Mouse (Mus musculus) c-Kit-positive CD71-positive TER-119-negative erythroid progenitor cells, embryonic 14.5 days (primary cell): ENCODE data around the gene Il1r1.
A peak's percentile ranks its signal among the peaks of the same experiment; 100 is the strongest.
"Not testable (repeated sequence)": the region's sequence is repeated elsewhere in the genome, so short reads cannot be mapped to it uniquely, and the experiment has no call there.

Experiments used
- DNase-seq: peaks from one replicate; pipeline ENCODE4 v3.0.0-alpha.2; 2013; ENCODE audit warnings: low read depth

The Il1r1 gene

DNA sequence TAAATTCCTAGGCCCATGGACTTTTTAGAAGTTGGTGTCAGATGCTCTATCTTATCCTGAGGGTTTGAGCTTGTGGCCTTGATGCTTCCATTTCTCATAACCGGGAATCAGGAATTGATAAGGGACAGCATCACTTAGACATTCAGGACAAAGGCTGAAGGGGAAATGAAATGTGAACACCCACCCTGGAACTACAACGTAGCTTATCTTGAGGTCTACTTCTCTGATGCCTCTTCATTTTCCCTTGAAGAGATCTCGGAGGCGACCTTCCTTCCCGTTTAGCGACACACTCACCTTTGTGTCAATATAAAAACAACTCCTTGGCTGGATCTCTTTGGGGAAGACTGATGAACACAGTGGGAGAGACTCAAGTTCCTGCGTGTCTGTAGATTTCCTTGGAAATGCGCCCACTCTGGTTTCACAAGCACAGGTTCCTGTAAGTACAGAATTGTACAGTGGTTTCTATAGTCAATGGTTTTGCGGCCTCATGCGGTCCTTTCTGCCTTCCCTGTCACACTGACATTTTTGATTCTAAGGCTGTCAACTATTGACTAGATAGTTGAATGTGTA is 46.7 kb downstream of the Il1r1 start:
- no peak for DNase-seq

DNA sequence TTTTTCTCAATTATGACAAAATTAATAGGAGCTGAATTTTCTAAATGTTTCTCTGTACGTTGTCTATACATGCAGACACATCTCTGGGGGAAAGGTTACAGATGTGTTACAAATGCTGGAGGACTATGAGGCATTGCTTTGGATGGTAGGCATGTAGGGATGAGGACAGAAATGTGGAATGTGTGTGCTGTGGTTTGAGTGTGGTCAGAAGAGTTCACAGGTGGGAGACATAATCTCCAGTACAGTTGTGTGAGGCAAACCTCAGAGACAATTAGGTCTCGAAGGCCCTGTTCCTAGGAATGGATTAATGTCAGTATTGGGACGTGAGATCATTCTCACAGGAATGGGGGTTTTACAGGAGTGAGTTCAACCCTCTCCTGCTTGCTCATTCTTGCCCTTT is 47.3 kb downstream of the Il1r1 start:
- DNase-seq, result no peak

DNA sequence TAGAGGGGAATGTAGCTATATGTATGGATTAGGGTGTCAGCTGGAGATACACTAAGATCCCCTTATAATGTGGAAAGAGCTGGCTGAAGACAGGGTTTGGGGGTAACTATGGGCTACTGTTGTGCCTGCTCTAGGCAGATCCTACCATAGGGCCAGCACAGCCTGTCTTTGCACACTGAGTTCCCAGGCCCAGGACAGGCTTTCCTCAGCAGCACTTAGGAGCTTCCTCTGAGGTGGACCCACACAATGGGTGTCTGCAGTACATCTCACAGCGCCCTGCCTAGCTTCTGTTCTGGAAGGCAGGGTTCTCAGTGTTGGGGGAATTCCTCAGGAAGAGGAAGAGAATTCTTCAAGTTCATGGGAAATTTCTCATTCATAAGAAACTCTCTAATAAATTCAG is 48.6 kb downstream of the Il1r1 start:
- DNase-seq, result no peak

DNA sequence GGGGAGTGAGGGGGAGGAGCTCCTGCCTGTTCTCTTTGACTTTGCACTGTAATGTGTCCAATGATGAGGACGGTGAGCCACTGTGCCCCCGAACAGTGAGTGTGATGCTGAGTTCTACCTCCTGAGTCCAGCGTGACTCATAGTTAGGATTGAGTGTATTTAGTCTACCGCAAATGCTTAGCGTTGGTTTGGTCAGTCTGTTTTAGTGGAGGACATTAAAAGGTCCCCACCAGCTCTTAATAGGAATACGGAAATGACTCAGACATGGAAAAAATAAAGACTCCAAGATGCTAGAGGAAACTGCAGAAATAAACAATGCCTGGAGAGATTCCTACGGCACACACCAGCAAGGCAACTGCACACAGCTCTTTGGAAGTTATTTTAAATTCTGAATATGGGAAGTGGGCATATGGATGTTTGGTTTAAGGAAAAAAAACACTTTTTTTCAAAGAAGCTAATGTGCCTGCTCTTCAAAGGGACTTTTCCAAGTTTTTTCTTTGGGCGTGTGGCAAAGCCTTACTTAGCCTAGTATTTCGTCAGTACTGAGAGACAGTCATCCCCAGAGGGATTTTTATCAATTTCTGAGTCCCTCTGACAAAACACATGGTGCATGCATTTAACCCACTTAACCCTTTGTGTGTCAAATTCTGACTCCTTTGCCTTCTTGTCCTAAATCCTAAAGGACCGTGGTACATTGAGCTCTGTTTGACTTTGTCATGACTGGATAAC is 50.6 kb downstream of the Il1r1 start:
- DNase-seq, result no peak

DNA sequence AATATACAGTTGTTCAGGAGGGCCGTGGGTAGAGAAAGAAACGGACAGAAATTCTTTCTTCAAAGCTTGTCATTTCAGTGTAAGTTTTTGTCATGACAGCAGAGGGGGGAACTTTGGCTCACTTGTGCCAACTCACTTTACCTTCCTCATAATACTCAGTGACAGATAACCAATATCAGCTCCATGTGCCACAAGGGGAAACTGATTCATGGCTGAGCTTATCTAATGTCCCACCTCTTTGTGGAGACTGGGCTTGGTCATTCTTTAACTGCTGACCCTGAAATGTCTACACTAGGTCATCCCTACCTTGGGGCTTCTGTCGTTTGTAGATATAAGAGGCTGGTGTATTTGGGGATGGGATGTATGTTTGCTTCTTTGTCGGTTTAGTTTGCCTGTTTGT is 53.1 kb downstream of the Il1r1 start:
- DNase-seq, result no peak

DNA sequence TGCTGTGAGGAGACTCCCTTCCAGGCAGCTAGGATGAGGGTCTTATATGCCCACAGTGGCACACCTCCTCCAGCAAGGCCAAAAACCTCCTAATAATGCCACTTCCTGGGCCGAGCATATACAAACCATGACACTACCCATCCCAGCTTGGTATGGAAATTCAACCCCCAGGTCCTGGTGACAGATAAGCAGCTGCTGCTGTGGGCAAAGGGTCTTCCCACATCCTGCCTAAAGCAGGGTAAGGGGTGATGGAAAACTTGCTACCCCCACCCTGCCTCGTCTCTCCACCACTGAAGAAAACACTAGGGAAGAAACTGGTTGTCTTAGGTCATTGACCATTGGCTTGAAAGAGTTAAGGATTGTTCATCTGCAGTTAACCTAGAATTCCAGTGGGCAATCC is 53.8 kb downstream of the Il1r1 start:
- DNase-seq, result no peak

DNA sequence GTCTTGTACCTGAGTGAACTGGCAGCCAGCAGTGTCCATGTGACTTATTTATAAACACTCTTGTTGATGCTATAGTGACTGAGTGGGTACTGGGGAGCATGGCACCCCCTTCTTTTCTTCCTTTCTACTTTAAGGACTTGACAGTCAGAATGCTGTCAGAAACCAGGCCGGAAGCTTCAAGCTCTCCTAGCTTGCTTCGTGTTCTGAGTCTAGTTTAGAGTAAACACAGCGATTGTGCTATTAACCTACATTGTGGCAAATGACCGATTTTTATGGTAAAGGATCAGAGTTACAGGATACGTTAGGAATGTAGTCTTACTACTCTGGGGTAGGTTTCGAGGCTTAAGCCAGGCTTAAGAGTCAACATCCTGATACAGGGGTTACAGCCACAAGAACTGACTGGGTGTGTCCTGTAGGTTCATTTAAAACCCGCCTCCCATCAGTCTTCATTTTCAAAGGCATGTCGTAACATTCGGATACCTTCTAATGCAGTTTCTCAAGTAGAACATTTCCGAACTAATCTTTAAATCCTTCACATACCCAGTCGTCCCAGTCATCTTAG is 54.4 kb downstream of the Il1r1 start:
- no peak for DNase-seq

DNA sequence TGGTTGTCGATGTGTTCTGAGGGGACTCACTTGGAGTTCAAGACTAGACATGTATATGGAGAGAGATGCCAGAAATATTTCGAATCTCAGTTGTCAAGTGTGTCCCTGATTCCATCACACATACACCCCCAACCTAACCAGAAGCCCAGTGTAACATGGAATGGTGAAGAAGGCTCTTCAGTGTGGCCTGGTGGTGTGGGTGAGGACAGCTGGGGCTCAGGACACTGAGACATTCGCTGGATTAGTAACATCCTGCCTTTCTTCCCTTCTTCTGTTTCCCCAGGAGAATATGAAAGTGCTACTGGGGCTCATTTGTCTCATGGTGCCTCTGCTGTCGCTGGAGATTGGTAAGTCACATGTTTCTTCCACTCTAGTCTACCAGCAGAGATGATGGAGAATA is 57.1 kb downstream of the Il1r1 start:
- no peak for DNase-seq

DNA sequence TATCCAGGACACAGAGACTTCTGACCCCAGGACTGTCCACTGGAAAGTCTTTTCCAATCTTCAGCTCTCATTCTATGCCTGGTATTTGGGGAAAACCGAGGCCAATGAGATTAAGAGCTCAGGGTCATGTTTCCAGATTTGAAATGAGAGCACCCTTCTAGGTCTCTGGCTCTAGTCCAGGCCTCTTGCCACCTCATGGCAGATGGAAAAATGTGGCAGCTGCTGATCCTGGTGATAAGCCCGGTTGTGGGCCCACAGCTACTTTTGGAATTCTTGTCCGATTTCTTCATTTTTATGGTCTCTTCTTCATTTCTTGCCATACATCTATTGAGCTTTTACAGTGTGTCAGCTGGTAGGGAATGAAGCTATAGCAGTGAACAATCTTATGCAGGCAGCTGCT is 57.5 kb downstream of the Il1r1 start:
- no peak for DNase-seq

DNA sequence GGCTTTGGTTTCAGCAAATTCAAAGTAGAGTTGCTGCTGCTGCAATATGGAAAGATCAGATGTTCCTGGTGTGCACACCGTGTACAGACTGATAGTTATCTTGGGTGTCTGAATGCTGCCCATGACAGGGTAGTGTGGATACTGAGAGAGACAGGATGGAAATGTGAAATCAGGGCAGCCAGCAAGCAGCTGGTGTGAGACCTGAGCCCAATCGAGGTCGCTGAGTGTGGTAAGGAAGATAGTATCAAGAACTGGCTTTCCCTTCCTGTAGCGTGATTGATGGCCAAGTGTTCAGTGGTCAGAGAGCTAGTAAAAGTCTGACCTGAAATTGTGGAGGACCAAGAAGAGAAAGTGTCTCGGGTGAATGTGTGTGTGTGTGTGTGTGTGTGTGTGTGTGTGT is 59.1 kb downstream of the Il1r1 start:
- no peak for DNase-seq

DNA sequence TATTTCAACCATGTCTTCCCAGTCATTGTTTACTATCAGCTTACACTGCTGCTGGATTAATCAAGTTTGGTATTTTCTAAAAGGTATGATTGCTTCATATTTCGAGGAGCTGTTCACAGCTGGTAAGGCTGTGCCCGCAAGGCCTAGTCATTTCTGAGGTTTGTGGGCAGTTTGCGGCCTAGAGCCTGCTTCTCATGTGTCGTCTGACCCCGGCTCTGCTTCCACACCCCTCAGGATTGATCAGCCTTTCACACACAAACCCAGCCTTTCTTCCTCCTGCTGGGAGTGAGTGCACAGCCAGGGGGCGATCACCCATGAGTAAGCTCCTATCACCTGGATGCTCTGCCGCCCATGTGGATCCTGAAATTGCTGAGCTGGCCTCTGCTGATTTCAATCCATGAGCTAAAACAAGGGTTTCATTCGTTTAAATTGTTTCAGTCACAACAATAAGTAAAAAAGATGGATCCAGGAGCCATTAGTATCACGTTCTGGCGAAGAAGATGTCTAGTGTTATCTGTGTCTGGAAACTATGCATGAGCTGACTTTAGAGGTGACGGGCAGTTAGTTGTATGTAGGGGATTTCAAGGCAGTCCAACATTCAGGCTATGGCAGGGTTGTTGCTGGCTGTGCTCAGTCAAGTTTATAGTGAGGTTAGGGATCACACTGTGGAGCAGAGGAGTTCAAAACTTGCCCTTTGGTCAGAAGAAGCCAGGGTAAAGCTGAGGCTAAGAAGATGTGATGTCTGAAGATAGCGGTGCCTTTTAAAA is 65.8 kb downstream of the Il1r1 start:
- no peak for DNase-seq

DNA sequence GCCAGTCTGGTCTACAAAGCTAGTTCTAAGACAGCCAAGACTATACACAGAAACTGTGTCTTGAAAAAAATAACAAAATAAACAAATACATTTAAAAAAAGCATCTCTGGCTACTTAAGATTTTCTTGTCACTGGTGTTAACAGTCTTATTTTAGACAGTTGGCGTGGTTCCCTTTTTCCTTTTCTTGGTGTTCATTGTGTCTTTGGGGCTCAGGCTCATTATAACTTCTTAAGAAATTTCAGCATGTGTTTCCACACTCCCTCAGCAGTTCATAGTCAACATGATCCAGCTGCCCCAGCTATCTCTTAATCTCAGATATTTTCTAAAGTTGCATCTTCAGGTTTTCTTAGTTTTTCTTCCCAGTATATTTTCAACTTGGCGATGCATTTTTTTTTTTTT is 67.4 kb downstream of the Il1r1 start:
- DNase-seq, result no peak

DNA sequence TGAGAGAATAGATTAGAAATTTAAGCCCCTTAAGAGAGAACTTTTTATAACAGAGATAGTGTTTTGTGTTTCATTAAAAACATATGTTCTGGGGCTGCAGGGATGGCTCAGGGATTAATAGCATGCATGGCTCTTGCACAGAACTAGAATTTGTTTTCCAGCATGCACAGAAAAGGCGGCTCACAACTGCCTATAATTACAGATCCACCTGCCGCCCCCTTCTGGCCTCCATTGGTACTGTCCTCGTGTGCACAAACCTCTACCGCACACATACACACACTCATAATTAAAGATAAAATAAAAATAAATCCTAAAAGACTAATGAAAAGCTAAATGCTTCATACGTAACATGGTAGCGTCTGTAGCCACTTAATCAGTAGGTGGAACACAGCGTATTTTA is 69.0 kb downstream of the Il1r1 start:
- DNase-seq, result no peak

DNA sequence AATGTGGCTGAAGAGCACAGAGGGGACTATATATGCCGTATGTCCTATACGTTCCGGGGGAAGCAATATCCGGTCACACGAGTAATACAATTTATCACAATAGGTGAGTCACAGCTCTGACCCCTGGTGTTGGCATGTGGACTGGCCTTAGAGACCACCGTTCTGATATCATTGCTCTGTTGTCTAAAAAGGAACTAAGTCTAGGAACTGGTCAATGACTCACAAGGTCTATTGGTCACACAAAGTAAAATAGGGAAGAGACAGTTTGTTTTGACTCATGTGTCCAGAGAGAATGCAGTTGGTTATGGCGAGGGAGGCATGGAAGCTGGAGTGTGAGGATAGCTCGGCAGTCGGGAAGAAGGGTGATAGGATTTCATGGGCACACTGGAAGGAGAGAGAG is 69.9 kb downstream of the Il1r1 start:
- DNase-seq, result no peak

DNA sequence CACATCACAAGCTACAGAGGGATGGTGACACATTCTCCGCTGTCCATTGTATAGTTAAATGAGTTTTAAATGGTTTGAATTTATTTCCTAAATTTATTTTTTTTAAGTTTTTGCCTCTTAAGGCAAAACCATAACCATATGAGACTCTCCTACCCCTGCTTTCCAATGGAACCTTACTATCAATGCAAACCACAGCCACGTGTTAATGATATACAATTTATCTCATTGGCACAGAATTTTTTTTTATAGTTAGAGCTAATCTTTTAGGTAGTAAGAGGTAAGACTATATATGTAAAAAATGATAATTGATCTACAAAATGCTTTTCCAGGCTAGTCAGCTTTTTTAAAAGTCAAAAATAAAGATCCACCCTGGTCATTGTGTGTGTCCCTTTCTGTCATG is 73.2 kb downstream of the Il1r1 start:
- no peak for DNase-seq

DNA sequence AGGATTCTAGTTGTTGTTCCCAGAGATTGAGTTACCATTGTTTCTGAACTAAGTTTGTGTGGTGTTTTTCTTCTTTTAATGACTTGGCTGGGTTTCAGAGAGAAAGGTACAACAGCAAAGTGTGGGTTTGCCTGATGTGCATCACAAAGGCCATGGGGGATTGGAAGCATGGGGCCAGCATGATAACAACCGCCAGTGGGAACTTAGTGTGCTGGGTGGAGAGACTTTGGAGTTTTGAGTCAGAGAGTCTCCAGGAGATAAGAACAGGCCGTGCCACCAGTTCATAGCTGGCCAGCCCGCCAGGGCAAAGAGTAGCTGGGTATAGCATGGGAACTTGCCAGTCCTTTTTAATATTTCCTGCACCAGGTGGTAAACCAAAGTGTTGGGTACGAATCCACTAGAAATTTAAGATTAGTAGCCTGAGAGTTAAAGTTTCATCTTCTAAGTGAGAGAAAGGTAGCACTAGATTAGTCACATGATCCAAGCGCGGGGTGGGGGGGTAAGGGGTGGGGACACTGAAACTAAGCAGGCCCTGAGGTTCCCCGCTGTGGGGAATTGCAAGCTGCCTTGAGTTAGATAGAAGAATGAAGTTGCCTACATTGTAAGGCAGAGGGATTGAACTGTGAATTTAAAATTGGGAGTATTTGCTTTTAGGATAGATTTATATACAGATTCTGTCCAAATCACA is 78.4 kb downstream of the Il1r1 start:
- DNase-seq, result peak; percentile 65

DNA sequence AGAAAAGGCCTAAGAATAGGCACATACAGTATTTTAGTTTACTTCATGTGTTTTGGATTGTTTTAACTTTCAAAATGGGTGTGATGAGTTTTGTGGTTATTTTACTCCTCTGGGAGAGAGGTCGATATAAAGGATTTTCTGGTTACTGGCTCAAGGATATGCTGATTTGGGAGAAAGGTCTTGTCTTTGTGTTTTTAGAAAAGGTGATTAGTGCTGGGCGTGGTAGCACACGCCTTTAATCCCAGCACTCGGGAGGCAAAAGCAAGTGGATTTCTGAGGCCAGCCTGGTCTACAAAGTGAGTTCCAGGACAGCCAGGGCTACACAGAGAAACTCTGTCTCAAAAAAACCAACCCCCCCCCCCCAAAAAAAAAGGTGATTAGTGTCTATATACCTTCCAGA is 79.4 kb downstream of the Il1r1 start:
- not testable (repeated sequence) for DNase-seq

DNA sequence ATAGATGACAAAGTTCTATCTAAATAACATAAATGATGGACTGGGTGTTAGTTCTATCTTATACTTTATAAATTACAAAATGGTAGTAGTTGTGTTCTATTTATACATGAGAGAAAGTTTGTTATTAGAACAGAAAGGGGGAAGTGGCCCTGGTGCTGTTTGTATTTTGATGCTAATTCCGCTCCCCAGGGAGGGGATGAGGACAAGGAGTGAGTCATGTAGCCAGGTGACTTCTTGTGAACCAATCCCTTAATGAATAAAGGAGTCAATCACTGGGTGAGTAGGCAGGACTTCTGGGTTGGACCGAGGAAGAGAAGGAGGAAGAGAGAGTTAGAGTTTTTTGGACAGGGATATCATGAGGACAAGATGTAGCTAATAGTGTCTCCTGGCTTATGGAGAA is 81.2 kb downstream of the Il1r1 start:
- DNase-seq, result no peak

DNA sequence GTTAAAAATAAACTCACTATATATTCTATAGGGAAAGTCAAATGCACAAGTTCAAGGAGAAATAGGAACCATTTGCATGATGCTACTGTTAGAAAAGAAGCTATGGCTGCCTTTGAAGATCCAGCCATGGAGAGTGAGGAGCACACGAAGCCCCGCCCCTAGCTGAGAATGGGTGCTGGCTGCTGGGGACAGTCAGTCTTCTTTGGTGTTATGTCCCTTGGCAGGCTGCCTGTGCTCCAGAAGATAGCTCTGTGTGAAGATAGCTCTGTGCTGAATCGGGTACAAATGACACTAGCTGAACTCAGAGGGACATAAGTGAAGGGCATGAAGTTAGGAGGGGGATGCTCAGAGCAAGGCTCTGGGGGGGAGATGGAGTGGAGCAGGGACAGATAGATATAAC is 86.2 kb downstream of the Il1r1 start:
- no peak for DNase-seq

DNA sequence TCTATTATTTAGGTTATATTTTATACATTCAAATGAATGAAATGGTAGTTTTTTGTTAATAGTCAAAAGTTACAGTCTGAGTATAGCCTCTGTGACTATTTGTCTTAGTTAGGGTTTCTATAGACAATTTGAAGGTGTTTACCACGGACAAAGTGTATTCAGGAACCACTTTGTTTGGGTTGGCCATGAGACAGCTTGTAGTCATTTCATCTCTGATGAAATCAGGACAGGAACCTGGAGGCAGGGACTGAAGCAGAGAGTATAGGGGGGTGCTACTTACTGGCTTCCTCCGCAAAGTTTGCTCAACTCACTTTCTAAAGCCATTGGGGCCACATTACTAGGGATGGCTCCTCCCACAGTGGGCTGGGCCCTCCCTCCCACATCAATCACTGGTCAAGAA is 86.7 kb downstream of the Il1r1 start:
- no peak for DNase-seq

DNA sequence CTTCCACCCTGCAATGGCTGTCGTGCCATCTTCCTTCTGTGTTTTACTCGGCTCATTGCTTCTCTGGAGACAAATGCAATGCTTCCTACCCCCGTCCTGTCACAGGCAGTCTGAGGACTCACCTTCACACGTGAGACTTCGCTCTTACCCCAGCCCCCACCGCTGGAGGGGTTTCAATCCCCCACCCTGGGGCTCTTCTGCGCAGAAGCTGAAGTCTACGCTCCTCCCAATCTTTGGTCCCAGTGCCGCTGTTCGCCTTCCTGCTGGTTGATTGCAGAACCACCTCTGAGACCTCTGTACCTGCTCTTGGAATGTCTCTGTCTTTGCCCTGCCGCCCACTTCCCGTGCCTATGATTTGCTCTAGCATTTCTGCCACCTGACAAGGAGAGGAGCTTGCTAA is 89.1 kb downstream of the Il1r1 start:
- DNase-seq, result no peak

DNA sequence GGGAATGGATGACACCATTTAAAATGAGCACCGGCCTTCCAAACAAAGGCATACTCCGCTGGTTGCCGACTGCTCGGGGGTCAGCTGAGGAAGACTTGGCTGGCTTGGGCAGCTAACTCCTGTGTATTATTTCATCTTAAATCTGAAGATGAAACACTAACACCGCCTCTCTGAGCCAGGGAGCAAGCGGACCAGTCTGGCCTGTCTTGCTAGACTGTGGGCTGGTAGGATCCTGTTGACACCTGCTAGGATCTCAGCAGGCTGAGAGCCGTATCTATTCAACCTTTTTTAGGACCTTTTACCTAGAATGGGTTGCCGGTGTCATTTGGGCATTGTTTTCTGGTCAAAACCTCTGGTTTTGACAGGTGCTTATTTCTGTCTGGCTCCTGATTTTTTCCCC is 92.8 kb downstream of the Il1r1 start:
- no peak for DNase-seq

DNA sequence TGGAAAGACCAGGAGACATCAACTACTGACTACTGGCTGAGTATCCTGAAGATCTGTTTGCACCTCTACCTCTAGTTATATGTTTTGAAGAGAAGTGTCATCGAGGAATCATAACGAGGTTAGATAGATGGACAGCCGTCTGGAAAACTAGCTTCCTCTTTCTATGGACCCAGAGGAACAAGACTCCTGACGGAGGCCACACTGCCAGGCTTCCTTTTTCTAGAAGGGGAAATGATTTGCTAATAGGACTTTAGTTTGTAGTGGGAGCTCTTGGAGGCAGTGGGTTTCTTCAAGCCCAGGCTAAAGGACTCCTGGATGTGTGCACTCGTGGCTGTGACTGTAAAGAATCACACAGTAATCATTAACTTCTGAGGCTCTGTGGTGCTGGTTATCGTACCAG is 96.9 kb downstream of the Il1r1 start:
- no peak for DNase-seq
